ENCODE assay signal across 14 mouse cellular contexts in the genomic region with DNA sequence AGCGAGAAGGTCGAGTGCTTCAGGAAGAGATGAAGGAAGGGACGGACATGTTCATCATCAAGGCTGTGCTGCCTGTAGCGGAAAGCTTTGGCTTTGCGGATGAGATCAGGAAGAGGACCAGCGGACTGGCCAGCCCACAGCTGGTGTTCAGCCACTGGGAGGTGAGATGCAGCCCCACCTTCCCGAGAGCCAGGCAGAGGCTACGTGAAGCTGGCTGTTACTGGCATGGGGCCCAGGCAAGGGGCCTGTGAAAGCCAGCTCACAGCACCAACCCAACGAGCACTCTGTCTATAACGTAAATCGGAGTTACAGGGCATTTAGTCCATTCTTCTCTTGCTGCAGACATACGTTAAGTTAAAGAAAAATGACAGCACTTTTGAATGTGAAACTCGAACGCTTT.
DNase-seq lines count a peak whose midpoint lies in the region; ATAC-seq and TF ChIP-seq lines count a peak whose summit lies in the region.
"Had no signal": no experiment of that assay in that cellular context is flagged by ENCODE, and none has a peak within 500 bp of the region (broad histone marks: within the 10 kb centered on the region; RNA-seq: fewer than 3 reads in every experiment).

No protein-coding gene starts in this region.

- peak overlapping the region; percentile 30; the same call in 1 of the 2 replicates for H3K27ac ChIP-seq in hindbrain, embryonic 13.5 days
- H3K27ac ChIP-seq in hindbrain, embryonic 16.5 days (ENCODE audit: low read depth, low read length) = no peak overlapping the region
- peak overlapping the region; percentile 66; the same call in 1 of the 2 replicates for H3K27ac ChIP-seq in stomach, embryonic 14.5 days (ENCODE audit: low read length)
- H3K27ac ChIP-seq in stomach, postnatal 0 days (replicated peaks) = no peak overlapping the region
- H3K27ac ChIP-seq in stomach, embryonic 16.5 days (ENCODE audit: low read length) = peak overlapping the region; percentile 65

- H3K36me3 ChIP-seq in hindbrain, embryonic 13.5 days = peaks cover 4% of the 10 kb centered on the region; the same call in 1 of the 2 replicates
- no peaks in the 10 kb centered on the region for H3K36me3 ChIP-seq in hindbrain, embryonic 16.5 days (ENCODE audit: control insufficient read depth, insufficient read depth, low read length)
- no peaks in the 10 kb centered on the region for H3K36me3 ChIP-seq in stomach, embryonic 14.5 days (ENCODE audit: control insufficient read depth, insufficient read depth, low read length)
- H3K36me3 ChIP-seq in stomach, postnatal 0 days (ENCODE audit: control insufficient read depth, insufficient read depth, low read length) = no peaks in the 10 kb centered on the region
- no peaks in the 10 kb centered on the region for H3K36me3 ChIP-seq in stomach, embryonic 16.5 days (ENCODE audit: control insufficient read depth, insufficient read depth, low read length)
- H3K36me3 ChIP-seq: stomach, embryonic 15.5 days had no signal

- TF ChIP-seq CTCF in stomach, postnatal 0 days (IDR thresholded peaks at IDR 0.05; ENCODE audit: low read depth) = no peak

- peaks cover 26% of the 10 kb centered on the region for H3K4me1 ChIP-seq in hindbrain, embryonic 13.5 days (replicated peaks)
- H3K4me1 ChIP-seq in hindbrain, embryonic 16.5 days (ENCODE audit: control insufficient read depth, insufficient read depth, low read depth, low read length) = peaks cover 11% of the 10 kb centered on the region
- H3K4me1 ChIP-seq in stomach, embryonic 14.5 days (ENCODE audit: control insufficient read depth, insufficient read depth, low read length) = peaks cover 14% of the 10 kb centered on the region
- no peaks in the 10 kb centered on the region for H3K4me1 ChIP-seq in stomach, postnatal 0 days (replicated peaks; ENCODE audit: control insufficient read depth, insufficient read depth)
- peaks cover 13% of the 10 kb centered on the region; the same call in 1 of the 2 replicates for H3K4me1 ChIP-seq in stomach, embryonic 16.5 days (ENCODE audit: control insufficient read depth, insufficient read depth, low read length)

- peak; percentile 54 for DNase-seq in embryo, embryonic 11 days
- DNase-seq in embryo, embryonic 9.5 days (ENCODE audit: extremely low spot score) = no peak
- no peak for DNase-seq in stomach, postnatal 0 days (ENCODE audit: low spot score)
- DNase-seq: adrenal gland, postnatal 25 days; B cell, adult 2 months; cerebellum, adult 2 months; lung, postnatal 14 days; right cerebral cortex, postnatal 14 days had no signal

- 57% methylated on average over 14 of the region's 14 CpGs for WGBS in hindbrain, embryonic 13.5 days
- WGBS in hindbrain, embryonic 16.5 days = 52% methylated on average over 14 of the region's 14 CpGs
- WGBS in stomach, embryonic 14.5 days = 45% methylated on average over 14 of the region's 14 CpGs
- WGBS in stomach, postnatal 0 days = 55% methylated on average over 14 of the region's 14 CpGs
- 52% methylated on average over 14 of the region's 14 CpGs for WGBS in stomach, embryonic 16.5 days

- peak overlapping the region; percentile 43; the same call in 1 of the 2 replicates for H3K9ac ChIP-seq in hindbrain, embryonic 13.5 days
- H3K9ac ChIP-seq in hindbrain, embryonic 16.5 days (ENCODE audit: low read depth, low read length) = no peak overlapping the region; the same call in 1 of the 2 replicates
- no peak overlapping the region for H3K9ac ChIP-seq in stomach, embryonic 14.5 days (replicated peaks; ENCODE audit: low read depth, low read length)
- no peak overlapping the region for H3K9ac ChIP-seq in stomach, postnatal 0 days (ENCODE audit: low read length)
- no peak overlapping the region for H3K9ac ChIP-seq in stomach, embryonic 16.5 days (ENCODE audit: low read length)
- H3K9ac ChIP-seq: stomach, embryonic 15.5 days had no signal

- H3K4me2 ChIP-seq in hindbrain, embryonic 13.5 days = no peak overlapping the region
- no peak overlapping the region for H3K4me2 ChIP-seq in hindbrain, embryonic 16.5 days (ENCODE audit: low read length)
- no peak overlapping the region for H3K4me2 ChIP-seq in stomach, embryonic 14.5 days (replicated peaks; ENCODE audit: low read depth, low read length)
- H3K4me2 ChIP-seq in stomach, postnatal 0 days (replicated peaks; ENCODE audit: low read depth) = no peak overlapping the region
- H3K4me2 ChIP-seq in stomach, embryonic 16.5 days (ENCODE audit: low read depth, low read length) = no peak overlapping the region
- H3K4me2 ChIP-seq: stomach, embryonic 15.5 days had no signal

- H3K9me3 ChIP-seq in hindbrain, embryonic 13.5 days = no peaks in the 10 kb centered on the region
- peaks cover 2% of the 10 kb centered on the region; the same call in 1 of the 2 replicates for H3K9me3 ChIP-seq in hindbrain, embryonic 16.5 days (ENCODE audit: control insufficient read depth, low read length)
- H3K9me3 ChIP-seq in stomach, embryonic 14.5 days (ENCODE audit: control insufficient read depth, low read depth, low read length) = no peaks in the 10 kb centered on the region
- H3K9me3 ChIP-seq in stomach, postnatal 0 days (ENCODE audit: control insufficient read depth, low read length) = no peaks in the 10 kb centered on the region
- H3K9me3 ChIP-seq in stomach, embryonic 16.5 days (replicated peaks; ENCODE audit: control insufficient read depth, low read length) = no peaks in the 10 kb centered on the region
- H3K9me3 ChIP-seq: stomach, embryonic 15.5 days had no signal

- no peaks in the 10 kb centered on the region for H3K27me3 ChIP-seq in hindbrain, embryonic 13.5 days
- H3K27me3 ChIP-seq in hindbrain, embryonic 16.5 days (replicated peaks; ENCODE audit: control insufficient read depth, insufficient read depth, low read length) = no peaks in the 10 kb centered on the region
- no peaks in the 10 kb centered on the region for H3K27me3 ChIP-seq in stomach, embryonic 14.5 days (ENCODE audit: control insufficient read depth, insufficient read depth, low read length)
- H3K27me3 ChIP-seq in stomach, postnatal 0 days (ENCODE audit: control insufficient read depth, insufficient read depth, low read length) = no peaks in the 10 kb centered on the region
- no peaks in the 10 kb centered on the region for H3K27me3 ChIP-seq in stomach, embryonic 16.5 days (ENCODE audit: control insufficient read depth, insufficient read depth, low read length)
- H3K27me3 ChIP-seq: stomach, embryonic 15.5 days had no signal

- 0 out of 2 replicates have a peak, but pooled peaks have one; percentile 25 for ATAC-seq in hindbrain, embryonic 13.5 days (ENCODE audit: low FRiP score)
- ATAC-seq in hindbrain, embryonic 16.5 days = no peak
- no peak for ATAC-seq in stomach, embryonic 14.5 days (ENCODE audit: insufficient number of reproducible peaks, insufficient read depth, low FRiP score, low read depth)
- ATAC-seq in stomach, postnatal 0 days (ENCODE audit: low FRiP score, low TSS enrichment) = no peak; the same call in 1 of the 2 replicates
- no peak; the same call in 1 of the 2 replicates for ATAC-seq in stomach, embryonic 16.5 days (ENCODE audit: insufficient read depth, low FRiP score)
- no peak for ATAC-seq in megakaryocyte progenitor cell, adult 5-6 weeks (replicated peaks; ENCODE audit: poor library complexity)

- no peak overlapping the region for H3K4me3 ChIP-seq in hindbrain, embryonic 13.5 days
- no peak overlapping the region for H3K4me3 ChIP-seq in hindbrain, embryonic 16.5 days (ENCODE audit: low read length)
- no peak overlapping the region for H3K4me3 ChIP-seq in stomach, embryonic 14.5 days (ENCODE audit: low read depth, low read length)
- H3K4me3 ChIP-seq in stomach, postnatal 0 days (ENCODE audit: low read depth, low read length) = no peak overlapping the region
- H3K4me3 ChIP-seq in stomach, embryonic 16.5 days (replicated peaks; ENCODE audit: low read length) = no peak overlapping the region
- H3K4me3 ChIP-seq: stomach, embryonic 15.5 days had no signal

- no peak for TF ChIP-seq EP300 in stomach, postnatal 0 days (optimal IDR thresholded peaks at IDR 0.05)

Comparison
In these comparisons a context has a peak if more than half of its experiments do, and no peak if none do; other contexts are left out.
1. H3K27ac ChIP-seq: peak in hindbrain, embryonic 13.5 days (single experiment), stomach, embryonic 14.5 days (single experiment) and stomach, embryonic 16.5 days (single experiment); none in hindbrain, embryonic 16.5 days (single experiment) and stomach, postnatal 0 days (single experiment).